Mouse (Mus musculus): ENCODE data around the gene Chrm5. TPM values are rescaled to one million over a fixed set of nuclear protein-coding genes. Genes with fewer than 3 reads are reported as not detected.

The Chrm5 gene
- not detected for polyA plus RNA-seq (2017; shearing (Covaris generic))

GRCm38 (mm10) chr2:112480669-112481068 is at the start of gene Chrm5:
Gene Chrm5, minus strand, starts transcription at chr2:112480769.

GRCm38 (mm10) chr2:112492856-112493538 is 12.4 kb upstream of the Chrm5 start, which contains the start of gene Aven:
Gene Aven, plus strand, starts transcription at chr2:112492964.

GRCm38 (mm10) chr2:112454862-112455564 is 25.6 kb downstream of the Chrm5 start, which contains the start of gene Emc7:
Gene Emc7, plus strand, starts transcription at chr2:112454997.

Other genes starting within 250 kb of the Chrm5 start
- gene Lpcat4, start 241.3 kb downstream of the Chrm5 start, polyA plus RNA-seq (2017; shearing (Covaris generic)): 112 TPM
- 0.50 TPM for gene Nutm1, start 221.5 kb downstream of the Chrm5 start, polyA plus RNA-seq (2017; shearing (Covaris generic))
- gene Nop10, start 218.8 kb downstream of the Chrm5 start, polyA plus RNA-seq (2017; shearing (Covaris generic)): 129 TPM
- 37.6 TPM for gene Slc12a6, start 214.9 kb downstream of the Chrm5 start, polyA plus RNA-seq (2017; shearing (Covaris generic))
- not detected for gene Gm21985, start 214.5 kb downstream of the Chrm5 start, polyA plus RNA-seq (2017; shearing (Covaris generic))
- gene Emc4, start 112.7 kb downstream of the Chrm5 start, polyA plus RNA-seq (2017; shearing (Covaris generic)): 59.0 TPM
- 17.6 TPM for gene Katnbl1, start 101.6 kb downstream of the Chrm5 start, polyA plus RNA-seq (2017; shearing (Covaris generic))
- gene Emc7, start 25.8 kb downstream of the Chrm5 start, polyA plus RNA-seq (2017; shearing (Covaris generic)): 17.6 TPM
- 42.7 TPM for gene Aven, start 12.2 kb upstream of the Chrm5 start, polyA plus RNA-seq (2017; shearing (Covaris generic))